Mouse (Mus musculus) CH12.LX (cell line): ENCODE results near the gene Hpse.
A peak's percentile ranks its signal among the peaks of the same experiment; 100 is the strongest.

ENCODE experiments used
- CHD1 ChIP-seq: IDR thresholded peaks from 2 replicates; pipeline ENCODE4 v1.6.1; 2012; ENCODE audit warnings: low read depth, low read length, improper control_type of control experiment, inconsistent platforms
- CTCF ChIP-seq, 2 experiments: IDR thresholded peaks in 1 of 2; conservative IDR thresholded peaks in 1 of 2; 2 replicates each; pipeline ENCODE4 v1.5.1; 2011 to 2012; ENCODE audit warnings: low read depth in 2 of 2, low read length in 2 of 2, improper control_type of control experiment in 1 of 2, inconsistent platforms in 1 of 2, mild to moderate bottlenecking in 1 of 2, moderate library complexity in 1 of 2
- RCOR1 ChIP-seq: conservative IDR thresholded peaks from 2 replicates; pipeline ENCODE4 v1.6.1; 2012; ENCODE audit warnings: low read depth, mild to moderate bottlenecking, inconsistent platforms, low read length, improper control_type of control experiment
- TCF12 ChIP-seq: IDR thresholded peaks from 2 replicates; pipeline ENCODE4 v1.6.1; 2014; ENCODE audit warnings: low read depth, mild to moderate bottlenecking, inconsistent platforms, low read length, improper control_type of control experiment
- ZNF384 ChIP-seq: IDR thresholded peaks from 2 replicates; pipeline ENCODE4 v1.6.1; 2012; ENCODE audit warnings: low read depth, low read length, improper control_type of control experiment, inconsistent platforms

- TF ChIP-seq TCF12: peak; percentile 54; the same call in 1 of the 2 replicates
- TF ChIP-seq CHD1: 0 out of 2 replicates have a peak, but pooled peaks have one; percentile 34
- TF ChIP-seq RCOR1: peak; percentile 68; the same call in 1 of the 2 replicates
- TF ChIP-seq ZNF384: no peak
- TF ChIP-seq CTCF (conservative IDR thresholded peaks at IDR 0.05 in 1 of 2, IDR thresholded peaks at IDR 0.05 in 1 of 2; ENCODE audit: low read depth in 2 of 2, low read length in 2 of 2): peak; percentile 27 to 99; a peak in 3 of 4 replicates
These were observed 44.7 kb downstream of the Hpse start, which contains the start of gene Coq2 for GRCm38 (mm10) chr5:100674711-100675376.
